In genomic region chr5:33495900-33496529, GRCm38 (mm10) we compare ENCODE assay signal across 8 mouse cellular contexts.
DNase-seq lines count a peak whose midpoint lies in the region; ATAC-seq and TF ChIP-seq lines count a peak whose summit lies in the region.

No protein-coding gene starts in this region.

- in situ Hi-C loops in Patski (cut with MboI; ENCODE audit: low pct_unique_long_range_greater_than_20kb) = loop anchor here (5.0 kb wide), 1 partner anchor 104 kb away; no protein-coding TSS in a partner anchor

- peaks cover 23% of the 10 kb centered on the region for H3K4me1 ChIP-seq in hindbrain, embryonic 13.5 days (replicated peaks)

- POLR2A ChIA-PET in Patski (lab: Charles Lee) = no interaction called here

- CTCF ChIA-PET in Patski (lab: Charles Lee) = interaction anchor here (0.7 to 1.9 kb wide), 6 partner anchors 10 to 102 kb away, joined by 3 to 14 read pairs (median 4); no protein-coding TSS in a partner anchor

- H3K27ac ChIP-seq in hindbrain, embryonic 13.5 days = 0 out of 2 replicates have a peak overlapping the region, but pooled peaks have one; percentile 9

- no peaks in the 10 kb centered on the region for H3K9me3 ChIP-seq in hindbrain, embryonic 13.5 days

- H3K27me3 ChIP-seq in Patski = peaks cover 49% of the 10 kb centered on the region
- peaks cover 78% of the 10 kb centered on the region for H3K27me3 ChIP-seq in hindbrain, embryonic 13.5 days

- WGBS in hindbrain, embryonic 13.5 days = 7% methylated on average over 6 of the region's 6 CpGs

- TF ChIP-seq CTCF in Patski (IDR thresholded peaks at IDR 0.05) = peak; percentile 98

- no peak overlapping the region for H3K9ac ChIP-seq in hindbrain, embryonic 13.5 days

- ATAC-seq in Patski = peak; percentile 85
- ATAC-seq in hindbrain, embryonic 13.5 days (ENCODE audit: low FRiP score) = peak; percentile 80
- ATAC-seq in megakaryocyte, adult 5-6 weeks (ENCODE audit: poor library complexity, severe bottlenecking) = peak; percentile 64

- no peaks in the 10 kb centered on the region for H3K36me3 ChIP-seq in hindbrain, embryonic 13.5 days

- no peak overlapping the region for H3K4me3 ChIP-seq in hindbrain, embryonic 13.5 days

- peak; percentile 60 for DNase-seq in Patski (ENCODE audit: low read depth, low spot score)
- DNase-seq in cerebellum, adult 9-10 months = peak; percentile 78
- DNase-seq in frontal cortex, adult 2 months (ENCODE audit: extremely low spot score in 1 of 2, low spot score in 1 of 2) = peak; percentile 32 to 89
- peak; percentile 44 for DNase-seq in left cerebral cortex, adult 11 months (ENCODE audit: low spot score)
- DNase-seq in right cerebral cortex, postnatal 25 days = peak; percentile 68
- peak; percentile 48 to 65 for DNase-seq in urinary bladder, postnatal 36 days (ENCODE audit: low spot score in 2 of 2)

- no peak overlapping the region for H3K4me2 ChIP-seq in hindbrain, embryonic 13.5 days
